Mouse (Mus musculus): ENCODE measurements at regions not wholly inside any gene's neighbourhood (a gene's known extent, or its start where the extent isn't known, plus 50 kb on each side); places are given as distances from the start of the nearest gene placed in this dataset.

DNA sequence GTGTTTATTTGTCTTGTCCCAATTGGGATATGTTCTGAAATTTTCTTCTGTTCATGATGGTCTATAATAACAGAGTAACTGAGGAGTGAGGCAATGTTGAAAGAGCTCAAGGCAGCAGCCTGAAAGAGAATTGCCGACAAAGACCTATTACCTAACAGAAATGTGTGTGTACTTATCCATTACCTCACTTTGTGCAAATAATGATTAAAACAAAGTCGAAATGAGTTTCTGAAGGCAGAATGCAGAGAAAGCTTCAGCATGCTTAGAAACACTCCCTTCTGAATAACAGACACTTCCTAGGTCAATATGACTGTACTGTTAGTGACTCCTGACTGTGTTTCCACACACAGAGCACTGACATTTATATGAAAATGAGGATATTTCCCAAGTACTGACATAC, 63.0 kb downstream of the Kbtbd8 start:
- DNase-seq (ENCODE audit: extremely low read depth, low read depth): no peak

DNA sequence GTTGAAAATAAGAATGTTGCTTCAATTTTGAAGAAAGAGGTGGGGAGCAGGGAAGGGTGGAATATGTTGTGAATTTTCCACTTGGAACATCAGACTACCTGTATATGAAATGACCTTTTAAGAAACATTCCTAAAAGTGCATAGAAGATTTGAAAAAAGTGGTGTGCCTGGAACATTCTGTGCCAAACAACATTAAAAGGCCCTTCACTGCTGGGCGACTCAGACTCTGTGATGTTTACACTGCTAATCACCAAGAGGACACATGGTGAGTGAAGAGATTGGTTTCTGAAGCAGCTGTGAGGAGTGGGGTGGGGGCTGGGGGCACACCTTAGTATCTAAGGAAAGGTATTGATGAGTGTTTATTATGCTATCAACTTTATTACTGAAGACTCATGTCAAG, 65.2 kb downstream of the Kbtbd8 start:
- no peak for DNase-seq (ENCODE audit: extremely low read depth, low read depth)

DNA sequence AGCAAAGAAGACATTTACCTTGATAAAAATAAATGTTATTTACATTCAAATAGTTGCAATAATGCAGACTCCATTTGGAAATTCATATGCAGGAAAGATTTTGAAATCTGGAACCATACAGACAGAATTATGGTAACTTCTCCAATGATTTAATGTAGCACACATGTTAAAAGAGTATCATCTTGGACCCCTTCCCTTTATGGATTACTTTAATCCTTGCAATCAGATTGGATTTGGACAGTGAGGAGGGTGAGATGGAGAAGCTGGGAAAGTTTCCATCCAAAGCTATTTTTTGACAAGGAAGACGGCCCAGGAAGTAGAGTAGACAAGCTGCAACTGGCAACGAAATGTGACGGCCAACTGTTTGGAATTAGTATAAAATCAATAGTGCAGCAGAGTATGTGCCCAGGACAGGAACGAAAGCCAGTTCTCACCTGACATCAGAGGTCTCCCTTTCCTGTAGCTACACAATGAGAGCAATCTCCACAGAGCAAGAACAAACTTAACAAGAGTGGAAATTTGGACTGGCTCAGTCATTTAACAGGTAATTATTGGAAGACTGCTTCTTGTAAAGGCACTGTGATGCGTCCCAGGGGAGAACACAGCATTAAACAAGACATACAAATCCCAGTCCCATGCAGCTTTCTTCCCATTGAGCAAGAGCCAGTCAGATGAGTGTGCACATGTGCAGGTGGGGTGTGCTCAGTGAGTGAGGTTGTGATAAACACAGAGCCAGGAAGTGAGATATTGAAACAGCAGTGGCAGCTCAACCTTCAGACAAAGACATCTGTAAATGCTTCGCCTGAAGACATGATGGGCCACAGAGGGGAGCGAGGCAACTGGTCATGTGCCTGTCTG, 68.3 kb downstream of the Kbtbd8 start:
- no peak for DNase-seq (ENCODE audit: extremely low read depth, low read depth)

DNA sequence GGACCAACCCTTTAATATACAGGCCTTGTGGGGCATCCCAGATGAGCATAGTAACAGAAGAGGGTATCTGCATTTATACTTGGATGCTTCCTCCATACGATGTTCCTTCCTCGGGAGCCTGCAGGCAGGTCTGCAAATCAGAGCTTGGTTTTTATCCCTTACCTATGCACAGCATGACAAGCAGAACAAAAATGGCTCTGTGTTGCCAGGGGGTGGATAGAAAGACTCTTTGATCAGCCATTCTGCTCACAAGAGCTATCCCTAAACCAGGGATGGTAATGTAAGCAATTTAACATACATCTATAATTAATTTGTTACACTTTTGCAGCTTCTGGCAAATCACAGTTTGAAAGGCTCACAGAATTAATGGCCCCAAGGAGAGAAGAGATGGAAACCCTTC, 79.6 kb downstream of the Kbtbd8 start:
- no peak for DNase-seq (ENCODE audit: extremely low read depth, low read depth)

DNA sequence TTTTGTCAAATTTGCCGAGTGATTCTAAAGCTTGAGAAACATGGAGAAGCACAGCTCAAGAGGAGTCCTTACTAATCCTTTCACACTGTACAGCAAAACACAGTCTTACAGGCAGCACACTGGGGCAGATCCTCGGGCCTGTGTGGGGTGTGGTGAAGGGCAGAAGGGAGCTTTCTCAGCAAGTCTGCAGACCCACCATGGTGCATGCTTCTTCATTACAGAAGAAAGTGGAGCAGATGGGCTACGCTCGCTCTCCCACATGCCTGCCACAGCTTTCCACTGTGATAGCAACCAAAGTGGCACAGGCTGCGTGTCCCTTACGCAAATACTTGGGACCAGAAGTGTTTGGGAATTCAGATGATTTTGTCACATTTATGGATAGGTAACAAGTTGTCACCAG, 81.6 kb downstream of the Kbtbd8 start:
- no peak for DNase-seq (ENCODE audit: extremely low read depth, low read depth)

DNA sequence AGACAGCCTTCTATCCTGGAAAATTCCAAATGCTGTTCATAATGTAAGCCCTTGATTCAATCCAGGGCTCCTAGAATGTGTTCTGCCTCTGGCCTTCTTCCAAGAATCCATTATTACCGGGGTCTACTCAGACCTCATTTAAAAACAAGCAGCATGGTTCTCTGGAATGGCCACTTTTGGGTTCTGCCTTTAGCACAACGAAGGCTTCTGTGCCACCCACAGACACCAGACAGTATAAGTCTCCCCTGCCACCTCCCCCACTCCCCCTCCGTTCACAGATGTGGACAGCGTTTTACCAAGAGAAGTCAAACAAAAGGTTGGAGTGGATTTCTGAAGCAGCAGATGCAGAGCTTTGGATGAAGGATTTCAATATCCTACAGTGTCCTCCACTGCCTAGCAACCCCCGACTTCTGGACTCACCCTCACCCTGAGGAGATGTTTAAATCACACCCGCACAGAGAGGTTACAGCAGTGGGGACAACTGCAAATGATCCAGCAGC, 85.3 kb downstream of the Kbtbd8 start:
- DNase-seq (ENCODE audit: extremely low read depth, low read depth): no peak

DNA sequence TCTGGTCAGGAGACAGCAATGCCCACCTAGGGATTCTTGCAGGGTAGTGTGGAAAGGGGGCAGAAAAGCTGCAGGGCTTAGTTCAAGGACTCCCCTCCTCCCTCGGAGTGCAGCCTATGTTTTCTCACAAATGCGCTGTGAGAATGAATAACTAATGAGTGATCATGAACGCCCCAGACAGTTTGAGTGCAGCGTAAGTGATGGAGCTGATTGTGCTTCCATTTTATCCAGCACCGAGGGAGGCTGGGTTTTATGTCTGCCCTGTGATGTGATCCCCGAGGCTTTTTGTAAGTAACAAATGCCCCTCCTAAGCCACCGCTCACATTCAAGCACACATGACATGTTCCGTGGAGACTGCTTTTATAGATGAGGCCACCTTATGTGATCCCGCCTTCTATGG, 85.9 kb downstream of the Kbtbd8 start:
- no peak for DNase-seq (ENCODE audit: extremely low read depth, low read depth)

DNA sequence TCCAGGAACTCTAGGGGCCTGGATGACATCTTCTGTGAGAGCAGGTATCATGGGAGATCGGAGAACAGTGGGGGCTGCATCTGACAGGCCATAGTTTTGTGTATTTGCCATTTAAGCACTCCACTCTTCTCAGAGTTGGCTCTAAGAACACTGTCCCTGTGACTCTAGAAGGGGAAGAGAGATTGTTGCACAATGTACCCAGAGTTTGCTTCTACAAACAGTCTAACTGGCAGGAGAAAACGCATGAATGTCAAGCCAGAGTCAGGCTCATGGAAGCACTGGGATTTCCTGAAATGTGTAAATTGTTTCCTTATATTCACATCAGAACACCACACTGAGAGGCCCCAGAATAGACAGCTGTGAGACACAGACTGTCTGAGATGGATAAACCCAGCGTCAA, 87.2 kb downstream of the Kbtbd8 start:
- no peak for DNase-seq (ENCODE audit: extremely low read depth, low read depth)

DNA sequence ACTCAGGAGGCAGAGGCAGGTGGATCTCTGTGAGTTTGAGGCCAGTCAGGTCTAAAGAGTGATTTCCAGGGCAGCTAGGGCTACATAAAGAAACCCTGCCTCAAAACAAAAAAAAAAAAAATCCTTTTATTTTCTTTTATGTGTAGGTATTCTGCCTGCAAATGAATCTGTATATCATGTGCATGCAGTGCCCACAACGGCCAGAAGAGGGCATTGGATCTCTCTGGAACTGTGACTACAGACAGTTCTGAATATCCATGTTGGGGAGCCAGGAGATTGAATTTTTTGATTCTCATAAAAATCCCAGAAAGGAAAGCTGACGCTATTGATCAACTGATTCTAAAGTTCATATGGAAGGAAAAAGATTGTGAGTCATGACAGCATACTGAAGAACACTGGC, 90.0 kb downstream of the Kbtbd8 start:
- peak; percentile 12 for DNase-seq (ENCODE audit: extremely low read depth, low read depth)

DNA sequence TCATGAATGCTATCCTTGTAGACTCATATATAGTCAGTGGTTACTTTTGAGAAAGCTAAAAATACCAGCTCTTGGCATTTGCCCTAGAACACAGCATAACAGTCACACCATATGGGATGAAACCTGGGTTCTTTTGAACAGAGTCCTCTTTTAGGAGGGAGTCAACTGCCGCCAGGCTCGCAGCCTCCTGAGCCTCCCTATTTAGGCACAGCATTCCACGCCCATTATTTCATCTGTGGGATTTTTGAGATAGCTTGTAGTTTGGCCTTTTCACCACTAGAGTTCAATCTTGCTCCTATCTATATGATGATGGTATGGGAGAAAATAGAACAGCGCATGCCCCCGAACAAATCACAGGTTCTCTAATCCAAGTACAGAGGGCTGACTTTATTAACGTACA, 100.4 kb downstream of the Kbtbd8 start:
- no peak for DNase-seq (ENCODE audit: extremely low read depth, low read depth)

DNA sequence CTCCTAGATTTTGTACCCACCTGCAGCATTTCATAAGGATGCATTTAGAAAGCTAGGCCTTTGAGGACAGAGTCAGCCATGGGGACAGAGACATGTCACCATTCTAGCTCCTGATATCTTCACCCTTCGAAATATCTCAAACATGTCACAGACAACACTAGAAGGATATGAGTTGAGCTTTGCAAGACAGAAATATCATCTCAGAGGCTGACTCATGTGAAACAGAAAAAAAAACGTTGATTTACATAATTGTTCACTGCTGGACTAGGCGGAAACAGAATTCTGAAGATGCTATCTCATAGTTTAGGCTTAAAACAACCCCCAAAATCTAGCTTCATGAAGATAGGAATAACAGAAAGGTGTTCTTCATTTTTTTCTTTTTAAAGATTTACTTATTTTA, 101.8 kb downstream of the Kbtbd8 start:
- no peak for DNase-seq (ENCODE audit: extremely low read depth, low read depth)

DNA sequence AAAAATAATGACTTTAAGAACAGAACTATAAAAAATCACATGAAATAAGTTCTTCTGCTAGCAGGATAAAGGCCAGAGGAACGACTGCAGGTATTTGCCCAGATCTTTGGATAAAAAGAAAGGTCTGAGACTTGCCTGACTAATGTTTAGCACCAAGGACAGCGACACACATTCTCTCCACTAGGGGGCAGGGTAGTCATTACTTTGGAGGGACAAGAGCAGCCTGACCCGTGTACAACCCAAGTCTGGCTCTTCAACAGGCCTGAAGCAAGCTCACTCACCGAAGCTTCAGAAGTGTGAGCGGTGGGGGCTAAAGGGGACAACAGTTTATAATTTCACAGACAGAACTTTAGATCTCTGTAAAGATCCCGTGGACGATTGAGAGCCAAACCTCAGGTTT, 98.4 kb upstream of the Gm10234 start:
- peak; percentile 21 for DNase-seq (ENCODE audit: extremely low read depth, low read depth)

DNA sequence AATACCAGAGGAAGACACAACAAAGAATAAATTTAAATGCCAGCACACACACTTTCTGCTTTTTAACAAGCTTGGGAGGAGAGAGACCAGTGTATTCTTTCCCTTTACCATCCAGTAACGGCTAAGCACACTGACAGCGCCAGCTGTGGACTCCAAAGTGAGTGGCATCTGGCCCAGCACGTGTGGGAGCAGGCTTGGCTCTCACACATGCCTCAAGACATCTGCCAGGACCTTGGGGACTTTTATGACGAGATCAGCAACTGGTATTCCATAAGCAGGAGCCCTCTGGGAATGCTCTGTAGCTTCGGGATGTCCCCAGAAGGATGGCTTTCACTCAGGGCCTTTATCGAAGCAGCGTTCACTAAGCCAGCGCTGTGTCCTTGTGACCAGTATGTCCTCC, 92.0 kb upstream of the Gm10234 start:
- DNase-seq (ENCODE audit: extremely low read depth, low read depth): no peak

DNA sequence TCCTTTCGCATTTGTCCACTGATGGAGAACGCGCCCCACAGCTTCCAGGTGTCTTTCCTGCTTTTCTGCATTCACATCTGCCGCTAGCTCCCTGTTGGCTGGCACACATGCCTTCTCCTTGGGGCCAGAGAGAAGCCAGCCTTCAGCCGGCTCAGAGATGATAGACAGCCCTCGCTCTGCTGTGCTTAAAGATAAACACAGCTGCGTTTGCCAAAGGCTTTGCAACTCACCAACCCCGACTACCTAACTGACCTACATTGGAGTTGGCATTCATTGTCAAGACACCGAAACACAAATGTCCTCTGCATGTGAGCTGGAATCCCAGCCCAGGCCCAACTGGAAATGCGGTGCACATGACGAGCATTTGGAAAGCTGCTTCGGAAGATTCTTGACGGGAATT, 87.2 kb upstream of the Gm10234 start:
- no peak for DNase-seq (ENCODE audit: extremely low read depth, low read depth)

DNA sequence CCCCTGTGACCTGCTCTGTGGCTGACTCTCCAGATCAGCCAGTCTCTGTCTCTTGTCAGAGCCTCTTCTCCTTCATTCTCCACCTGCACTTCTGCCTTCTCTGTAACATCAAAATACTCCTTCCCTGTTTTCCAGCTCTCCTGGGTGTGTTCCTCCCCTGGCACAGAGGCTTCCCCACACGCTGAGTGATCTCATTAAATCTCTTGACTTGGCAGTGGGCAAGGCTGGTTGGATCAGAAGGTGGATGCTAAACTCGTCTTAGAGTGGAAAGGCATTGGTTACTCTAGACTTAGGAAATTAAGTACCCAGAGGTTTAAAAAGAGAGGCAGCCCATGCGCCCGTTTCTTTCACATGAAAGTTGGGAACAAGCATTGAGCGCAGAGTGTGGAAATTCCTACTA, 78.3 kb upstream of the Gm10234 start:
- no peak for DNase-seq (ENCODE audit: extremely low read depth, low read depth)

DNA sequence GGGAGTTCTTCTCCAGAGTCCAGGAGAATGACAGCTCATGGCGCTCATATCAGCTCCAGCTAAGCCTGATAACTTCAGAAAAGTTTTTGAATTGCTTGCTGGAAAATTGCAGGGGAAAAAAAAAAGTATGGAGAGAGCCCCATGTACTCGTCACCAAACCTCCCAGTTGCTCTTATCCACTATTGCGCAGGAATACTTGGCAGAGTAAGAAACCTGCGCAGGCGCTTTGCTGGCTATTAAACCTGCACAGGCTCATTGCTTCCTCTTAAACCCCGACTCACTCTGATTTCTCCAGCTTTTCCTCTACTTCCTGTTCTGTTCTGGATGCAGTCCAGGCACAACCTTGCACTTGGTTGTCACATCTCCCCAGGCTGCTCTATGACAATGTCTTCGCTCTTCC, 77.0 kb upstream of the Gm10234 start:
- no peak for DNase-seq (ENCODE audit: extremely low read depth, low read depth)

DNA sequence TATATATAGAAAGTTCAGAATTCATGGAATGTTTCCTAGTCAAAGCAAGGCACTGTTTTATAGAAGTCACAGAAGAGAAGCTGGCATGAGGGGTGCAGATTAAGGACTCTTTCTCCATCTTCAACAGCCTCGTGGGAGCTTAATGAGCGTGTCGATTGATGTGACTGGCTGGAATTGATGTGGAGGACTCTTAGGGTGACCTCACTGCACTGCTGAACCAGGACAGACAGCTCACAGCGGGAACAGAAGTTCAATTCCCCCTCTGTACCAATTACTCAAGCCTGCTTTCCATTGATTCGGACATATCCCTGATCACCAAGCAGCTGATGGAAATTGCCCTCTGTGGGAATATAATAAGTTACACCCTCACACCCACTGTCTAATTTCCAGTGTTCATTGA, 65.6 kb upstream of the Gm10234 start:
- DNase-seq (ENCODE audit: extremely low read depth, low read depth): no peak

DNA sequence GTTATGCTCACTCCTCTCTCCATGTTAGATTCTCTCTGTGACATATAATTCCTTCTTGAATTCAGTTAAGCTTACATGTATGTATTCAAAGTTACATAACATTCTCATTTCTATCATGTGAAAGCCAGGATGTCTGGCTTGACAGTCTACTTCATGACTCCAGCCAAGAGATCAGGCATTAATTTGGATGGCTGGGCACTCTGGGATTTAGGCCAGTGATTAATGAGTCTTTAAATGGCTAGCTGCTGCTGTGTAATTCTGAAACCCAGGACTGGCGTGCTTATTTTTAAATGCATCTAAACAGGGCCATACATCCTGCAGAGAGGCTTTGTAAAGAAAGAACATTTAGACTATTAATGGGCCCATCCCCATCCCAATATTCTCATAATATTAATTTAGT, 60.9 kb upstream of the Gm10234 start:
- no peak for DNase-seq (ENCODE audit: extremely low read depth, low read depth)

DNA sequence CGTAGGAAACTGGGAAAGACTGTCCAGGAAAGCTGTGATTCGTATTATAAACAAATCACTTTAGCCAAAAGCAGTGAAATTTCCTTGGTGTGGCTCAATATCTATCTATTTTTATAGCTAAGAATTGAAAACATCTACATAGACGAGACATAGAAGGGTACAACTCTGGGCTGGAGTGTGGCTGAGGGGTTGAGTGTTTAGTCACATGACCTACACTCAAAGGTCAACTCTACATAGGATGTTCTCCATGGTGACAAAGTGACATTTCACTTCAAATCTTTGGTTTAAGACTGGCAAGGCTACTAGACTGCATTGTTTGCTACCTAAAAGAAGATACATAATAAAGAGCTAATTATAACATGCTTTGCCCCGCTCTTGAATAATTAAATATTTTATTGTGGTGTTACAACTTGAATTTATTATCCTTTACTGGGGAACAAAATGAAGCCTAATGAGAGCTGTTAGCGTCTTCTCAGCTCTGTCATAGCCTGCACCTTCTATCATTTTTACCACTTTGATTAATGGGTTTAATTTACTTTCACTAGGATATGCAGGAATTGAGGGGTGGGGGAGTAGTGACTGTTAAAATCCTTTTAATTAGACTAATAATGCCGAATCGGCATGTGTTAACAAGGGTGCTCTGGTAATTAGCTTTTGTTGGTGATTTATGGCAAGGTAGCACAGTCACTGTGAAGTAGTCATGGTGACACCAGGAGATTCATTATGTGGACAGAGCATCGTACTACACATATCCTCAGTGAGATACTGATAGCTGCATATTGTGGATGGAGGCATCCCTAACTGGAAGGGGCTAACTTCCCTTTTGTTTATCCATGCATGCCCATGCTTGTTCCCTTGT, 57.7 kb upstream of the Gm10234 start:
- DNase-seq (ENCODE audit: extremely low read depth, low read depth): no peak

DNA sequence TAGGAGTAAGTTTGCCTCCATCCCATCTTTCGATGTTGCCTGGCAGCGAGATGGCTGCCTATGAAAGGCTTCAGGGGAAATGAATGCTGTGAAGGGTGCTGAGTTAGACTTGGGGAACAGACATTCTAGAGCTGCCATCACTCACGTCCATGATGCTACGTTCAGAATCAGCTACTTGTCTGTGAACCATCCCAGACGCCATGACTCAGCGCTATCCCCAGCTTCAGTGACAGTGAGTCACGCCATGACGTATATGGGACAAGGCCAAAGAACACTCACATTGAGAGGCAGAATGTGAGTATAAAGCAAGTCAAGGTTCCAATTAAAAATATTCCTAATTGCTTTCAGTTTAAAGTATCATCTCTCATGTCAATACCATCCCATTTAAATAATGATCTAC, 52.4 kb upstream of the Gm10234 start:
- DNase-seq (ENCODE audit: extremely low read depth, low read depth): no peak
